Mouse (Mus musculus): ENCODE results near the gene Pdzk1. TPM values are rescaled to one million over a fixed set of nuclear protein-coding genes. Genes with fewer than 3 reads are reported as not detected.

Pdzk1 gene
- polyA plus RNA-seq, 1 experiment = 2.4 TPM

DNA sequence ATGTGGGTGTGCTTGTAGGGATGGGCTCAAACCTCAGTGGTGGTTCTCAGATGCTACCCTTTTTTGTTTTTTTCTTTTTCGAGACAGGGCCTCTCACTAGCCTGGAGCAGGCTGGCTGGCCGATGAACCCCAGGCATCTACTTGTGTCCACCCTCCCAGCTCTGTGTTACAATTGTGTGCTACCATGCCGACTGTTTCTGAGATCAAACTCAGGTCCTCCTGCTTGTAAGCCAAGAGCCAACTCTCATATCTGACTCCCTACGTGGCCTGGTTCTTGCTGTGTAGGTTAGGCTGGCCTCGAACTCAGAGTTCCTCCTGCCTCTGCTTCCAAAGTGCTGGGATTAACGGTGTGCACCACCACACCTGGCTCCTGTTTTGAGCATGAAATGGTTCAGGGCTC is 16.1 kb downstream of the Pdzk1 start:
- Histone ChIP-seq H3K9me3 (replicated peaks; ENCODE audit: control insufficient read depth, insufficient read depth, low read length, poor library complexity, severe bottlenecking) (no peaks in the 10 kb centered on the region), H3K27me3 (ENCODE audit: control insufficient read depth, insufficient read depth, low read length, poor library complexity, severe bottlenecking) (no peaks in the 10 kb centered on the region), H3K36me3 (ENCODE audit: control insufficient read depth, insufficient read depth, low read length, poor library complexity, severe bottlenecking) (no peaks in the 10 kb centered on the region), H3K9ac (ENCODE audit: low read depth, poor library complexity, severe bottlenecking) (no peak overlapping the region), H3K4me3 (ENCODE audit: low read depth, low read length) (no peak overlapping the region), H3K4me1 (ENCODE audit: control insufficient read depth, insufficient read depth, low read length) (peaks cover 4% of the 10 kb centered on the region), H3K27ac (ENCODE audit: insufficient read depth, low read length) (no peak overlapping the region)
- no peak for TF ChIP-seq POLR2A (IDR thresholded peaks at IDR 0.05; ENCODE audit: insufficient read depth, low read length)
- TF ChIP-seq CTCF (IDR thresholded peaks at IDR 0.05; ENCODE audit: low read depth, low read length) = no peak
- no peak for TF ChIP-seq EP300 (IDR thresholded peaks at IDR 0.05; ENCODE audit: insufficient read depth, low read depth, low read length)

DNA sequence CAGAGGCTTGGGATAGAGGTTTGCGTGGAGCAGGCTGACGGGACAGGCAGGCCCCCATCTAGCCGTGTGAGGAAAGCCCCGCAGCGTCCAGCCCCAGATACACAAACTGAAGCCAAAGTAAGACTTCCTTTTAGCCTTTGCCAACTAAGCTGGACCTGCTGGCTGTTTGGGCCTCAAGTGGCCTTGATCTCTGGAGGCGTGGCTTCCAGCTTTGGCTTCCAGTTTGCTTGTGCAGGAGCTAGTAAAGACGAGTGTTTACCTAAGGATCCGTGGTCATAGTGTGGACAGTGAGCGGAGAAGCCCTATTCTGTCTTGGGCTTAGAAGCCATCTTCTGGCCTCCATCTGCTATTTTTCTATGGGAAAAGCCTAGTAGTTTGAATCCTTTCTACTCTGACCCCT is 16.7 kb downstream of the Pdzk1 start:
- TF ChIP-seq POLR2A (IDR thresholded peaks at IDR 0.05; ENCODE audit: insufficient read depth, low read length) (no peak), EP300 (IDR thresholded peaks at IDR 0.05; ENCODE audit: insufficient read depth, low read depth, low read length) (no peak), CTCF (IDR thresholded peaks at IDR 0.05; ENCODE audit: low read depth, low read length) (no peak)
- Histone ChIP-seq H3K9me3 (replicated peaks; ENCODE audit: control insufficient read depth, insufficient read depth, low read length, poor library complexity, severe bottlenecking) (no peaks in the 10 kb centered on the region), H3K4me1 (ENCODE audit: control insufficient read depth, insufficient read depth, low read length) (peaks cover 4% of the 10 kb centered on the region), H3K27ac (ENCODE audit: insufficient read depth, low read length) (no peak overlapping the region), H3K4me3 (ENCODE audit: low read depth, low read length) (no peak overlapping the region), H3K36me3 (ENCODE audit: control insufficient read depth, insufficient read depth, low read length, poor library complexity, severe bottlenecking) (no peaks in the 10 kb centered on the region), H3K9ac (ENCODE audit: low read depth, poor library complexity, severe bottlenecking) (no peak overlapping the region), H3K27me3 (ENCODE audit: control insufficient read depth, insufficient read depth, low read length, poor library complexity, severe bottlenecking) (no peaks in the 10 kb centered on the region)

DNA sequence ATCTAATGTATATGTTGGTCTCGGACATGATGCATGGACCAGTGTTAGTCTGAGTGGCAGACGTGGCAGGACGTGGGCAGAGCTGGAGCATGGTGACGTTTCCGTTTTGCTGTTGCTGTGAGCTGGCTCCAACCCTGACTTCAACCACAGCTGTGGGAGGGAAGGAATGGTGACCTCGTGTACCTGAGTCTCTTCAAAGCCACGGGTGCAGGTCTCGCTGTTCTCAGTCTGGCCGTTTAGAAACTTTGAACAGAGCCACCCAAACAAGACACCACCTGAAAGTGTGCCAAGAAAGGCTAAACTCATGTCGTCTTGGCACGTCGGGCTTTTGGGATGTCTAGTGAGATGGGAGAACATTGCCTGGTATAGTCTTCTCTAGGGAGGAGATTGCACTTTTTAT is 17.9 kb downstream of the Pdzk1 start:
- Histone ChIP-seq H3K9ac (ENCODE audit: low read depth, poor library complexity, severe bottlenecking) (no peak overlapping the region), H3K27ac (ENCODE audit: insufficient read depth, low read length) (no peak overlapping the region), H3K4me1 (ENCODE audit: control insufficient read depth, insufficient read depth, low read length) (peaks cover 4% of the 10 kb centered on the region), H3K9me3 (replicated peaks; ENCODE audit: control insufficient read depth, insufficient read depth, low read length, poor library complexity, severe bottlenecking) (no peaks in the 10 kb centered on the region), H3K4me3 (ENCODE audit: low read depth, low read length) (no peak overlapping the region), H3K36me3 (ENCODE audit: control insufficient read depth, insufficient read depth, low read length, poor library complexity, severe bottlenecking) (no peaks in the 10 kb centered on the region), H3K27me3 (ENCODE audit: control insufficient read depth, insufficient read depth, low read length, poor library complexity, severe bottlenecking) (no peaks in the 10 kb centered on the region)
- no peak for TF ChIP-seq EP300 (IDR thresholded peaks at IDR 0.05; ENCODE audit: insufficient read depth, low read depth, low read length)
- no peak for TF ChIP-seq CTCF (IDR thresholded peaks at IDR 0.05; ENCODE audit: low read depth, low read length)
- no peak for TF ChIP-seq POLR2A (IDR thresholded peaks at IDR 0.05; ENCODE audit: insufficient read depth, low read length)

DNA sequence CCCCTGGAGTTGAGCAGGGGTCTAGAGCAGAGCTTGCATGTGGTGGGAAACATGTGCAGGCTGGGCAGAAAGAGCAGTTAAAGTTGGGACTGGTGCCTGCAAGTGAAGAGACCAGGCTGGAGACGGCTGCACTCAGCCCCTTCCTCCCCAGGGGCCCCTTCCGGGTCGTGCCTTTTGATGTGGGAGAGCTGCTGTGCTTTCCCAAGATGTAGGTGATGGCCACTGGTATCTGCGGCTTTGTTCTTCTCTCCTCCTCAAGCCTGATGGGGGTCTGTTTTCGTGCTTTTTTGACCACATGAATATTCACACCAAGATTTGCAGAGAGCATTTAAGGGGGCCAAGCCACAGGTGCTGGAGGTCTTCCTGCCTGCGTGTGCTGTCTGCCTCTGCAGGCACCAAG is 18.6 kb downstream of the Pdzk1 start:
- Histone ChIP-seq H3K9me3 (replicated peaks; ENCODE audit: control insufficient read depth, insufficient read depth, low read length, poor library complexity, severe bottlenecking) (no peaks in the 10 kb centered on the region), H3K9ac (ENCODE audit: low read depth, poor library complexity, severe bottlenecking) (no peak overlapping the region), H3K36me3 (ENCODE audit: control insufficient read depth, insufficient read depth, low read length, poor library complexity, severe bottlenecking) (no peaks in the 10 kb centered on the region), H3K27me3 (ENCODE audit: control insufficient read depth, insufficient read depth, low read length, poor library complexity, severe bottlenecking) (no peaks in the 10 kb centered on the region), H3K4me3 (ENCODE audit: low read depth, low read length) (no peak overlapping the region), H3K4me1 (ENCODE audit: control insufficient read depth, insufficient read depth, low read length) (peaks cover 4% of the 10 kb centered on the region), H3K27ac (ENCODE audit: insufficient read depth, low read length) (no peak overlapping the region)
- TF ChIP-seq EP300 (IDR thresholded peaks at IDR 0.05; ENCODE audit: insufficient read depth, low read depth, low read length) (no peak), POLR2A (IDR thresholded peaks at IDR 0.05; ENCODE audit: insufficient read depth, low read length) (no peak), CTCF (IDR thresholded peaks at IDR 0.05; ENCODE audit: low read depth, low read length) (no peak)

DNA sequence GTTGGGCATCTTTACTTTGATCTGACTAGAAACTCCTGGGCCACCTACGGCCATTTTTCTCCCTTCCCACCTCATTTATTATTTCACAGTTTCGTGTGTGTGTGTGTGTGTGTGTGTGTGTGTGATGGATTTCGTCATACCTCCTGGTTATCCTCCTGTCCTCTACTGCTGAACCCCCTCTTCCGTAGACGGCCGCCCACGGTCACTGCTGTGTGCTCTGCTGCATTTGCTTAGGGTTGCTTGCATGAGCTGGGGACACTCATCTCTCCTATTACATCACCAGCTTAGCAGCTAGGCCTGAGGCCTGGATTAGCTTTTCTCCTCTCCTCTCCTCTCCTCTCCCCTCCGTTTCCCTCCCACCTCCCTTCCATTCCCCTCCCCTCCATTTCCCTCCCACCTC is 19.4 kb downstream of the Pdzk1 start:
- Histone ChIP-seq H3K9me3 (replicated peaks; ENCODE audit: control insufficient read depth, insufficient read depth, low read length, poor library complexity, severe bottlenecking) (no peaks in the 10 kb centered on the region), H3K4me1 (ENCODE audit: control insufficient read depth, insufficient read depth, low read length) (peaks cover 4% of the 10 kb centered on the region), H3K27me3 (ENCODE audit: control insufficient read depth, insufficient read depth, low read length, poor library complexity, severe bottlenecking) (no peaks in the 10 kb centered on the region), H3K27ac (ENCODE audit: insufficient read depth, low read length) (no peak overlapping the region), H3K36me3 (ENCODE audit: control insufficient read depth, insufficient read depth, low read length, poor library complexity, severe bottlenecking) (no peaks in the 10 kb centered on the region), H3K9ac (ENCODE audit: low read depth, poor library complexity, severe bottlenecking) (no peak overlapping the region), H3K4me3 (ENCODE audit: low read depth, low read length) (no peak overlapping the region)
- TF ChIP-seq POLR2A (IDR thresholded peaks at IDR 0.05; ENCODE audit: insufficient read depth, low read length) (no peak), CTCF (IDR thresholded peaks at IDR 0.05; ENCODE audit: low read depth, low read length) (no peak), EP300 (IDR thresholded peaks at IDR 0.05; ENCODE audit: insufficient read depth, low read depth, low read length) (no peak)

DNA sequence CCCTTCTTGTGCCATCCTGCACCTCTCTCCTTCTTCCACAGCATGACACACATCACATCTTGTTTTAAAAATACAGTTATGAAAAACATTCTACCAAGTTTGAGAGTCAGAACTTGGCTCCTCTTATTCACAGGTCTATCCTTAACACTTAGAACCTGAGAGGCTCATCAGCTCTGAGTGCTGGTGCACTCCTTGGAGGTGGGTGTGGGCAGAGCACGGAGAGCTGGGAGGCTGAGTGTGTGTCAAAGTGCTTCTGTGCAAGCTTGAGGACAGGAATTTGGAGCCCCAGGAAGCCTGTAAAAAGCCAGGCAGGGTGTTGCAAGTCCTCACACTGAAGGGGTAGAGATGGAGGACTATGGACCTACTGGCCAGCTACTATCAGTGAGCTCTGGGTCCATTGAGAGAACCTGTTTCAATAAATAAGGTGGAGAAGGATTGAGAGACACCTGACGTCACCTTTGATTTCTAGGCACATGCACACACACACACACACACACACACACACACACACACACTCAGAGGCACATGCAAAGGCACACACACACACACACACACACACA is 20.2 kb downstream of the Pdzk1 start:
- Histone ChIP-seq H3K4me1 (ENCODE audit: control insufficient read depth, insufficient read depth, low read length) (peaks cover 4% of the 10 kb centered on the region), H3K27me3 (ENCODE audit: control insufficient read depth, insufficient read depth, low read length, poor library complexity, severe bottlenecking) (no peaks in the 10 kb centered on the region), H3K9me3 (replicated peaks; ENCODE audit: control insufficient read depth, insufficient read depth, low read length, poor library complexity, severe bottlenecking) (no peaks in the 10 kb centered on the region), H3K36me3 (ENCODE audit: control insufficient read depth, insufficient read depth, low read length, poor library complexity, severe bottlenecking) (no peaks in the 10 kb centered on the region), H3K27ac (ENCODE audit: insufficient read depth, low read length) (no peak overlapping the region), H3K4me3 (ENCODE audit: low read depth, low read length) (no peak overlapping the region), H3K9ac (ENCODE audit: low read depth, poor library complexity, severe bottlenecking) (no peak overlapping the region)
- no peak for TF ChIP-seq CTCF (IDR thresholded peaks at IDR 0.05; ENCODE audit: low read depth, low read length)
- no peak for TF ChIP-seq POLR2A (IDR thresholded peaks at IDR 0.05; ENCODE audit: insufficient read depth, low read length)
- no peak for TF ChIP-seq EP300 (IDR thresholded peaks at IDR 0.05; ENCODE audit: insufficient read depth, low read depth, low read length)

Measured in ES-Bruce4 (cell line).